Mouse (Mus musculus): ENCODE measurements around the gene Prdx5. TPM values are rescaled to one million over a fixed set of nuclear protein-coding genes. Genes with fewer than 3 reads are reported as not detected.
A peak's percentile ranks its signal among the peaks of the same experiment; 100 is the strongest.

Gene Prdx5
- polyA plus RNA-seq, 1 experiment: 148 TPM

GRCm38 (mm10) chr19:6871574-6872271 lies 38.2 kb downstream of the Prdx5 start:
- Histone ChIP-seq H3K4me3 (replicated peaks; ENCODE audit: extremely low read depth, low read depth, low read length) (no peak overlapping the region), H3K4me1 (ENCODE audit: control insufficient read depth, insufficient read depth, low read length) (peaks cover 4% of the 10 kb centered on the region; the same call in 1 of the 2 replicates)
- WGBS: 54% methylated on average over 5 of the region's 5 CpGs
- DNase-seq: no peak
- TF ChIP-seq CTCF (IDR thresholded peaks at IDR 0.05; ENCODE audit: insufficient read depth, low read length) (peak; percentile 59), POLR2A (IDR thresholded peaks at IDR 0.05; ENCODE audit: borderline replicate concordance, extremely low read depth, low read depth, low read length) (no peak)

GRCm38 (mm10) chr19:6869355-6869754 lies 40.6 kb downstream of the Prdx5 start:
- 0% methylated on average over 5 of the region's 5 CpGs for WGBS
- TF ChIP-seq CTCF (IDR thresholded peaks at IDR 0.05; ENCODE audit: insufficient read depth, low read length) (no peak), POLR2A (IDR thresholded peaks at IDR 0.05; ENCODE audit: borderline replicate concordance, extremely low read depth, low read depth, low read length) (peak; percentile 48; the same call in 1 of the 2 replicates)
- peak overlapping the region; percentile 43 for H3K4me3 ChIP-seq (replicated peaks; ENCODE audit: extremely low read depth, low read depth, low read length)
- peaks cover 4% of the 10 kb centered on the region; the same call in 1 of the 2 replicates for H3K4me1 ChIP-seq (ENCODE audit: control insufficient read depth, insufficient read depth, low read length)
- peak; percentile 66 for DNase-seq

GRCm38 (mm10) chr19:6861451-6861850 lies 48.5 kb downstream of the Prdx5 start:
- 95% methylated on average over 4 of the region's 4 CpGs for WGBS
- DNase-seq: no peak
- Histone ChIP-seq H3K4me3 (replicated peaks; ENCODE audit: extremely low read depth, low read depth, low read length) (no peak overlapping the region), H3K4me1 (ENCODE audit: control insufficient read depth, insufficient read depth, low read length) (peaks cover 2% of the 10 kb centered on the region; the same call in 1 of the 2 replicates)
- no peak for TF ChIP-seq CTCF (IDR thresholded peaks at IDR 0.05; ENCODE audit: insufficient read depth, low read length)
- no peak for TF ChIP-seq POLR2A (IDR thresholded peaks at IDR 0.05; ENCODE audit: borderline replicate concordance, extremely low read depth, low read depth, low read length)

GRCm38 (mm10) chr19:6860706-6861105 lies 49.2 kb downstream of the Prdx5 start:
- TF ChIP-seq CTCF (IDR thresholded peaks at IDR 0.05; ENCODE audit: insufficient read depth, low read length): no peak
- TF ChIP-seq POLR2A (IDR thresholded peaks at IDR 0.05; ENCODE audit: borderline replicate concordance, extremely low read depth, low read depth, low read length): no peak
- no peak for DNase-seq
- H3K4me1 ChIP-seq (ENCODE audit: control insufficient read depth, insufficient read depth, low read length): peaks cover 2% of the 10 kb centered on the region; the same call in 1 of the 2 replicates
- 49% methylated on average over 6 of the region's 6 CpGs for WGBS
- no peak overlapping the region for H3K4me3 ChIP-seq (replicated peaks; ENCODE audit: extremely low read depth, low read depth, low read length)

- H3K4me1 ChIP-seq (ENCODE audit: control insufficient read depth, insufficient read depth, low read length): peaks cover 2% of the 10 kb centered on the region; the same call in 1 of the 2 replicates
- TF ChIP-seq CTCF (IDR thresholded peaks at IDR 0.05; ENCODE audit: insufficient read depth, low read length) (no peak), POLR2A (IDR thresholded peaks at IDR 0.05; ENCODE audit: borderline replicate concordance, extremely low read depth, low read depth, low read length) (no peak)
- H3K4me3 ChIP-seq (replicated peaks; ENCODE audit: extremely low read depth, low read depth, low read length): no peak overlapping the region
- no peak for DNase-seq
- 87% methylated on average over 3 of the region's 3 CpGs for WGBS
Observed at GRCm38 (mm10) chr19:6859971-6860370, 49.9 kb downstream of the Prdx5 start.

- H3K4me3 ChIP-seq (replicated peaks; ENCODE audit: extremely low read depth, low read depth, low read length): no peak overlapping the region
- H3K4me1 ChIP-seq (ENCODE audit: control insufficient read depth, insufficient read depth, low read length): peaks cover 2% of the 10 kb centered on the region; the same call in 1 of the 2 replicates
- TF ChIP-seq POLR2A (IDR thresholded peaks at IDR 0.05; ENCODE audit: borderline replicate concordance, extremely low read depth, low read depth, low read length) (no peak), CTCF (IDR thresholded peaks at IDR 0.05; ENCODE audit: insufficient read depth, low read length) (no peak)
- 71% methylated on average over 2 of the region's 2 CpGs for WGBS
- no peak for DNase-seq
Observed at GRCm38 (mm10) chr19:6859032-6859651, 50.8 kb downstream of the Prdx5 start.

GRCm38 (mm10) chr19:6858031-6858430 lies 51.9 kb downstream of the Prdx5 start, which contains the start of gene Ccdc88b:
Gene Ccdc88b, minus strand, starts transcription at chr19:6858211.
- WGBS: 57% methylated on average over 7 of the region's 7 CpGs
- DNase-seq: no peak
- H3K4me3 ChIP-seq (replicated peaks; ENCODE audit: extremely low read depth, low read depth, low read length): peak within 1 kb of the TSS; percentile 50
- no peak for TF ChIP-seq POLR2A (IDR thresholded peaks at IDR 0.05; ENCODE audit: borderline replicate concordance, extremely low read depth, low read depth, low read length)
- TF ChIP-seq CTCF (IDR thresholded peaks at IDR 0.05; ENCODE audit: insufficient read depth, low read length): no peak
- peaks cover 2% of the 10 kb centered on the region; the same call in 1 of the 2 replicates for H3K4me1 ChIP-seq (ENCODE audit: control insufficient read depth, insufficient read depth, low read length)

GRCm38 (mm10) chr19:6857391-6858005 lies 52.4 kb downstream of the Prdx5 start:
- WGBS: 69% methylated on average over 9 of the region's 9 CpGs
- peak overlapping the region; percentile 6 for H3K4me3 ChIP-seq (replicated peaks; ENCODE audit: extremely low read depth, low read depth, low read length)

GRCm38 (mm10) chr19:6857003-6857360 lies 52.9 kb downstream of the Prdx5 start:
- WGBS: 71% methylated on average over 3 of the region's 3 CpGs
- no peak for TF ChIP-seq CTCF (IDR thresholded peaks at IDR 0.05; ENCODE audit: insufficient read depth, low read length)
- no peak for TF ChIP-seq POLR2A (IDR thresholded peaks at IDR 0.05; ENCODE audit: borderline replicate concordance, extremely low read depth, low read depth, low read length)
- Histone ChIP-seq H3K4me1 (ENCODE audit: control insufficient read depth, insufficient read depth, low read length) (peaks cover 2% of the 10 kb centered on the region; the same call in 1 of the 2 replicates), H3K4me3 (replicated peaks; ENCODE audit: extremely low read depth, low read depth, low read length) (no peak overlapping the region)
- DNase-seq: no peak

More at GRCm38 (mm10) chr19:6857391-6858005, 52.4 kb downstream of the Prdx5 start:
- no peak for TF ChIP-seq CTCF (IDR thresholded peaks at IDR 0.05; ENCODE audit: insufficient read depth, low read length)
- TF ChIP-seq POLR2A (IDR thresholded peaks at IDR 0.05; ENCODE audit: borderline replicate concordance, extremely low read depth, low read depth, low read length): no peak
- DNase-seq: no peak
- peaks cover 2% of the 10 kb centered on the region; the same call in 1 of the 2 replicates for H3K4me1 ChIP-seq (ENCODE audit: control insufficient read depth, insufficient read depth, low read length)

Other genes starting within 250 kb of the Prdx5 start
- gene Rps6ka4, start 69.5 kb downstream of the Prdx5 start, polyA plus RNA-seq (2012; rRNA removed): 45.9 and 49.8 TPM in 2 replicates
- gene Ccdc88b, start 51.9 kb downstream of the Prdx5 start, polyA plus RNA-seq (2012; rRNA removed): 17.3 and 19.9 TPM in 2 replicates
- gene Trmt112, start 408 bp downstream of the Prdx5 start, polyA plus RNA-seq (2012; rRNA removed): 115 and 120 TPM in 2 replicates
- gene Esrra, start 11.7 kb upstream of the Prdx5 start, polyA plus RNA-seq (2012; rRNA removed): 42.9 and 43.8 TPM in 2 replicates
- gene Catsperz, start 15.3 kb upstream of the Prdx5 start, polyA plus RNA-seq (2012; rRNA removed): 0.16 and 0.49 TPM in 2 replicates
- gene Kcnk4, start 24.4 kb upstream of the Prdx5 start, polyA plus RNA-seq (2012; rRNA removed): 0.17 TPM in 1 of 2 replicates, not detected in the other
- gene Bad, start 31.8 kb upstream of the Prdx5 start, polyA plus RNA-seq (2012; rRNA removed): 57.3 and 75.5 TPM in 2 replicates
- 77.6 and 85.1 TPM in 2 replicates for gene Gpr137, start 32.4 kb upstream of the Prdx5 start, polyA plus RNA-seq (2012; rRNA removed)
- gene Ppp1r14b, start 64.9 kb upstream of the Prdx5 start, polyA plus RNA-seq (2012; rRNA removed): 47.1 and 53.6 TPM in 2 replicates
- 109 and 124 TPM in 2 replicates for gene Plcb3, start 66.4 kb upstream of the Prdx5 start, polyA plus RNA-seq (2012; rRNA removed)
- gene Fkbp2, start 70.4 kb upstream of the Prdx5 start, polyA plus RNA-seq (2012; rRNA removed): 42.3 and 51.3 TPM in 2 replicates
- 30.1 and 35.3 TPM in 2 replicates for gene Vegfb, start 77.5 kb upstream of the Prdx5 start, polyA plus RNA-seq (2012; rRNA removed)
- gene Dnajc4, start 82.5 kb upstream of the Prdx5 start, polyA plus RNA-seq (2012; rRNA removed): 36.9 and 38.9 TPM in 2 replicates
- 27.5 and 29.9 TPM in 2 replicates for gene Nudt22, start 86.0 kb upstream of the Prdx5 start, polyA plus RNA-seq (2012; rRNA removed)
- 15.1 and 15.6 TPM in 2 replicates for gene Trpt1, start 86.0 kb upstream of the Prdx5 start, polyA plus RNA-seq (2012; rRNA removed)
- gene Fermt3, start 109.4 kb upstream of the Prdx5 start, polyA plus RNA-seq (2012; rRNA removed): 36.8 and 41.6 TPM in 2 replicates
- gene Stip1, start 129.9 kb upstream of the Prdx5 start, polyA plus RNA-seq (2012; rRNA removed): 25.0 and 31.4 TPM in 2 replicates
- gene Macrod1, start 146.7 kb upstream of the Prdx5 start, polyA plus RNA-seq (2012; rRNA removed): 42.0 and 44.3 TPM in 2 replicates
- 0.29 and 0.40 TPM in 2 replicates for gene Flrt1, start 195.6 kb upstream of the Prdx5 start, polyA plus RNA-seq (2012; rRNA removed)